Mouse (Mus musculus): ENCODE data around the gene Aaed1.

DNA sequence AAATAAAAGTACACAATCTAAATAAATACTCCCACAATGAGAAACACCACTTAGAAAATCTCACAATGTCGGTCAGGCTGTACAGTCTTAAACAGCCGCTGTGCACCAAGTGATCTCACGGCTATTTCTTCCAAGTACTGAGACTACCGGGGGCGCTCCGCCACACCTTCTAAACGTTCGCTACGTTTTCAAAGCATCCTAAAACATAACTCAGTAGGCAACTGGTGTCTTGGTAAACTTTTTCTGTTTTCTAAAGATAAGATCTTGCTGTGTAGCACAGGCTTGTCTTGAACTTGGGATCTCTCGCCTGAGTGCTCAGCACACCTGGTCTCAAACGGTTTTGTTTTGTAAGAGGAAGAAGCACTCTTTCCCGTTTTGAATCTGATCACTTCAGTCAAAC is 66.4 kb downstream of the Aaed1 start:
- no peak for TF ChIP-seq CTCF (conservative IDR thresholded peaks at IDR 0.05; ENCODE audit: insufficient read depth, insufficient read length, low read depth, low read length)
- no peak for TF ChIP-seq POLR2A (IDR thresholded peaks at IDR 0.05; ENCODE audit: low read depth, low read length)

All from kidney, adult 2 months (tissue).